Mouse (Mus musculus) heart, adult 2 months (tissue): Measurements from ENCODE around the gene 5730522E02Rik. TPM values are rescaled to one million over a fixed set of nuclear protein-coding genes. Genes with fewer than 3 reads are reported as not detected.

ENCODE experiments used
- DNase-seq, 2 experiments: peaks; one replicate each; pipeline ENCODE4 v3.0.0; 2021
- H3K27ac ChIP-seq: fragments of 200-600 bp; 2 replicates; pipeline ENCODE4 v1.8.1; 2022
- H3K27me3 ChIP-seq: fragments of 200-500 bp; 2 replicates; pipeline ENCODE4 v1.6.1; 2012; ENCODE audit warnings: mild to moderate bottlenecking, low read length, inconsistent platforms, mixed read lengths; ENCODE audit not compliant: control insufficient read depth, insufficient read depth
- H3K36me3 ChIP-seq: fragments of 200-500 bp; 2 replicates; pipeline ENCODE4 v1.6.1; 2012; ENCODE audit warnings: low read length, inconsistent platforms; ENCODE audit not compliant: control insufficient read depth, insufficient read depth
- H3K4me1 ChIP-seq: fragments of 200-500 bp; 2 replicates; pipeline ENCODE4 v1.6.1; 2011; ENCODE audit warnings: low read length; ENCODE audit not compliant: control insufficient read depth, insufficient read depth
- H3K4me3 ChIP-seq: fragments of 200-600 bp; 2 replicates; pipeline ENCODE4 v1.8.1; 2022
- H3K79me2 ChIP-seq: fragments of 200-500 bp; replicated peaks from 2 replicates; pipeline ENCODE4 v1.6.1; 2012; ENCODE audit warnings: mild to moderate bottlenecking, inconsistent platforms, low read length, moderate library complexity, mixed read lengths; ENCODE audit not compliant: control insufficient read depth, insufficient read depth
- H3K9ac ChIP-seq: fragments of 200-500 bp; 2 replicates; pipeline ENCODE4 v1.6.1; 2012; ENCODE audit warnings: low read depth, mild to moderate bottlenecking, control low read depth, inconsistent platforms, low read length, mixed read lengths
- CTCF ChIP-seq: fragments of 200-600 bp; IDR thresholded peaks from 2 replicates; pipeline ENCODE4 v1.8.1; 2022; ENCODE audit warnings: antibody characterized with exemption, mild to moderate bottlenecking, moderate library complexity
- EP300 ChIP-seq: fragments of 200-500 bp; IDR thresholded peaks from 2 replicates; pipeline ENCODE4 v1.6.1; 2011; ENCODE audit warnings: low read depth, low read length, control low read depth; ENCODE audit not compliant: insufficient read depth
- POLR2A ChIP-seq: fragments of 200-500 bp; IDR thresholded peaks from 2 replicates; pipeline ENCODE4 v1.6.1; 2011; ENCODE audit warnings: mild to moderate bottlenecking, low read depth, low read length, control low read depth; ENCODE audit not compliant: insufficient read depth
- WGBS: fragments of 180-500 bp; shearing (Covaris S2); methylation state at CpG from one replicate; pipeline ENCODE4 v1.1.7; 2018; 5-methylcytosine and 5-hydroxymethylcytosine counted together
- intact Hi-C: fragments of 180-260 bp; cut with DNase I; formaldehyde crosslinking; loops from one replicate; pipeline ENCODE4 v1.15.1; 2025
- polyA plus RNA-seq: library from polyadenylated mRNA; depleted of rRNA; stranded (reverse); fragments of >200 nt; gene quantifications from 2 replicates; pipeline ENCODE4 v1.2.3, GENCODE M21; 2012
- total RNA-seq, 2 experiments: library from RNA; stranded (reverse); gene quantifications; 2 replicates each; pipeline ENCODE4 v1.2.3; 2021

Gene 5730522E02Rik
- total and polyA plus RNA-seq, 3 experiments, result not detected

DNA sequence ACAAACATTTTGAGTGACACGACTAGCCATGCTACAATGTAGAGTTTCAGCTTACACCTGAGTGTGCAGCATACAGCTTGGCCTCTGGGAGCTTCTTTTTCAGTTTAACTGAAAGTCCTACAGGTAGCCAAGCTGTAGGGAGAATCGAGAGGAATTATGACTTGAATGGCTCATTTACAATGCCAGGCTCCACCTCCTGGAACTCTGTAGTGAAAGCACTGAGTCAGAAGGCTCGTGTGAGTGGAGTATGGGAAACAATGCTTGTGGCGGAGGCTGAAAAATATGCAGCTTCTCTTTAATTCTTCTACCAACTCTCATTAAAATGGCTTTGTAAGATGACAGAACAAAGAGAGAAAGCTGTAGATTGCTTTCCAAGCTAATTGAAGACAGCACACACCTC, 92.9 kb downstream of the 5730522E02Rik start:
- H3K9ac ChIP-seq, result no peak overlapping the region
- TF ChIP-seq CTCF (no peak), POLR2A (no peak), EP300 (no peak)
- intact Hi-C loops, result no loop called here

DNA sequence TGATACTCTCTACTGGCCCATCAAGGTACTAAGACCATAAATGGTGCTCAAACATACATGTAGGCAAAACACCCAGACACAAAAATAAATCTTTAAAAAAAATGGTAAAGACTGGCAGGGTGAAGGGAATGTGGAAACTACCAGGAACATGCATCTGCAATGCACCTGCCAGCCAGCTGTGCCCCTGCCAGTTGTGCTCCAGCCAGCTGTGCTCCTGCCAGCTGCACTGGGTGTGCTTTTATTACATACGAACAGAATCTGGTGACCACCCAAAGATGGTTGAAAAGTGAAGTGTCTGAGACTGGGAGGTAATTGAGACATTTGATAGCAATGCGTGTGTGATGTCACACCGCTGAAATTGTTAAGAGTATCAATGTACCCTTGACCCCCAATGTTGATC, 98.4 kb downstream of the 5730522E02Rik start:
- intact Hi-C loops, result no loop called here
- no peak overlapping the region for H3K4me3 ChIP-seq
- no peak overlapping the region for H3K9ac ChIP-seq
- H3K79me2 ChIP-seq, result no peaks in the 10 kb centered on the region
- no peaks in the 10 kb centered on the region for H3K36me3 ChIP-seq
- 69% methylated on average over 3 of the region's 3 CpGs for WGBS
- TF ChIP-seq POLR2A, result no peak
- TF ChIP-seq CTCF, result no peak
- TF ChIP-seq EP300, result no peak
- no peaks in the 10 kb centered on the region for H3K27me3 ChIP-seq
- no peaks in the 10 kb centered on the region for H3K4me1 ChIP-seq
- no peak overlapping the region for H3K27ac ChIP-seq
- peak; percentile 7 to 24 for DNase-seq

More for the DNA sequence above, 92.9 kb downstream of the 5730522E02Rik start:
- no peaks in the 10 kb centered on the region for H3K79me2 ChIP-seq
- 62% methylated on average over 4 of the region's 4 CpGs for WGBS
- DNase-seq, result no peak
- H3K27ac ChIP-seq, result no peak overlapping the region
- no peaks in the 10 kb centered on the region for H3K27me3 ChIP-seq
- no peaks in the 10 kb centered on the region for H3K4me1 ChIP-seq
- H3K36me3 ChIP-seq, result no peaks in the 10 kb centered on the region
- H3K4me3 ChIP-seq, result no peak overlapping the region

DNA sequence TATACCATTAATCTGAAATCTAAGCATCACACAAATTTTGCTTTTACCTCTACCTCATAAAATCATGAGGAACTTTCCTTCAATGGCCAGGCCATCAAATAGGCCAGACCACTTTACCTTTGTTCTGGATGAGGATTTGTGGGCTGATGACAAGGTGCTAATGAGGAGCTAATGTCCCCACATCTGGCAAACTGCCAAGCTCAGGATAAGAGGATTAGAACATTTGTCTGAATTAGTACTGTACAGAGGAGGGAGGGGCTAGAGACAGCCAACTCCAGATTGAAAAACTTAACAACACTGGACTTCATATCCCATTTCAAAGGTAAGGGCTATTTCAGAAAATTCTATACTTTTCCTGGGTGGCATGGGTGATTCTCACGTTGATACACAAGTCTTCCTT, 101.9 kb downstream of the 5730522E02Rik start:
- Histone ChIP-seq H3K4me1 (no peaks in the 10 kb centered on the region), H3K27ac (no peak overlapping the region), H3K4me3 (no peak overlapping the region), H3K27me3 (no peaks in the 10 kb centered on the region), H3K9ac (no peak overlapping the region), H3K79me2 (no peaks in the 10 kb centered on the region), H3K36me3 (no peaks in the 10 kb centered on the region)
- TF ChIP-seq CTCF (no peak), POLR2A (no peak), EP300 (no peak)
- DNase-seq, result no peak
- 64% methylated on average over 1 of the region's 1 CpGs for WGBS
- intact Hi-C loops, result no loop called here

DNA sequence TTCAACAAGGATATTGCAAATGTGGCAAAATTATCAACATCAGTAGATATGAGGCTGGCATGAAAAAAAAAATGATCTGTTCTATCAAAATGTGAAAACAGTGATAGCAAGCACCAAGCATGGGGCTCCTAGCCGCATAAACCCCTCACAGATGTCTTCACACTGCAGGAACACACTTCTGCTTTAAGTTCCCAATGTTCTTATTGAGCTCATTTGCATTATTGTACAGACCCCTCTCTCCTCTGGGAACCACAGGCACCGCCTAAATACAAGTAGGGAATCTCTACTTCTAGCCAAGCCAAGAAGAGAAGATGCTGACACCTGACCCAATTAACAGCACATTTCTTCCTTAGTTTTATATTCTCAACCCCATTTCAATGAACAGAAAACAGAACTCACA, 105.9 kb downstream of the 5730522E02Rik start:
- DNase-seq, result no peak
- 80% methylated on average over 2 of the region's 2 CpGs for WGBS
- intact Hi-C loops, result no loop called here
- Histone ChIP-seq H3K36me3 (no peaks in the 10 kb centered on the region), H3K4me3 (no peak overlapping the region), H3K27ac (no peak overlapping the region), H3K79me2 (no peaks in the 10 kb centered on the region), H3K9ac (no peak overlapping the region), H3K4me1 (no peaks in the 10 kb centered on the region), H3K27me3 (no peaks in the 10 kb centered on the region)
- TF ChIP-seq CTCF (no peak), EP300 (no peak), POLR2A (no peak)

DNA sequence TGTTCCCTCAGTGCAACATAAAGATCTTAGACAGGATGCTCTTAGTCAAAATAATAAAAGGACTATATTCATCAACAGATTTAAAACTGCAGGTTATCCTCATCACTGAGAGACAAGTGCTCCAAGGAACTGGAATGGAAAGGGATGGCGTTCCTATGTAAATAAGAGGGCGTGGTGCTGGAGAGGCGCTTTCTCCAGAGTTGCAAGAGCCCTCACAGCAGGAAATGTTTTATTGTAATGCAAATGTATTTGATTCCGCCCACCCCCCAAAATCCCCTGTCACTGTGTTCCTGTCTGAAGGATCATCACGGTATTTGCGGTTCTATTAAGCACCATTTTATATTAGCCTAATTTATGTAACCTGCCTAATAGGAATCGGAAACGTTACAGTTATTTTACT, 106.9 kb downstream of the 5730522E02Rik start:
- Histone ChIP-seq H3K36me3 (no peaks in the 10 kb centered on the region), H3K4me3 (no peak overlapping the region), H3K27ac (no peak overlapping the region), H3K27me3 (no peaks in the 10 kb centered on the region), H3K79me2 (no peaks in the 10 kb centered on the region), H3K9ac (no peak overlapping the region), H3K4me1 (no peaks in the 10 kb centered on the region)
- no peak for TF ChIP-seq CTCF
- no peak for TF ChIP-seq POLR2A
- no peak for TF ChIP-seq EP300
- WGBS, result 10% methylated on average over 8 of the region's 8 CpGs
- no peak for DNase-seq
- intact Hi-C loops, result no loop called here

DNA sequence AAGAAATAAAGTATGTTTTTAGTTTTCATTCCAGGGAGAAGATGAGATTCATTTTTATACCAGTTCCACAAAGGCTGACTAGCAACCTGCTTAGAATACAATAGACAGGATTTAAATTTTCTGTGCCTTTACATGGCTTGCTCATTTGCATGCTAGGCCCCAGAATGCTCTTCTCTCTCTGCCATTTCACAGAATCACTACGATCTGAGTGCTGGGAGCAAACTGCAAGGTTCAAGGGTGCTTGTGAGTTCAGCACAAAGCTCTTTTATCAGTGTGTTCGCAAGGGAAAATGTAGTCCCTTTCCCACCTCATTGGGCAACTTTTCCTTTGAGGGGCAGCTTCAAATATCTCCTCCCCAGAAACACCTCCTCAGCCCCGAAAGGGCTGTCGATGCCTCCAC, 107.7 kb downstream of the 5730522E02Rik start:
- 42% methylated on average over 4 of the region's 4 CpGs for WGBS
- Histone ChIP-seq H3K4me3 (no peak overlapping the region), H3K36me3 (no peaks in the 10 kb centered on the region), H3K79me2 (no peaks in the 10 kb centered on the region), H3K9ac (no peak overlapping the region), H3K4me1 (no peaks in the 10 kb centered on the region), H3K27me3 (no peaks in the 10 kb centered on the region), H3K27ac (no peak overlapping the region)
- TF ChIP-seq CTCF (no peak), POLR2A (no peak), EP300 (no peak)
- intact Hi-C loops, result no loop called here
- DNase-seq, result no peak

DNA sequence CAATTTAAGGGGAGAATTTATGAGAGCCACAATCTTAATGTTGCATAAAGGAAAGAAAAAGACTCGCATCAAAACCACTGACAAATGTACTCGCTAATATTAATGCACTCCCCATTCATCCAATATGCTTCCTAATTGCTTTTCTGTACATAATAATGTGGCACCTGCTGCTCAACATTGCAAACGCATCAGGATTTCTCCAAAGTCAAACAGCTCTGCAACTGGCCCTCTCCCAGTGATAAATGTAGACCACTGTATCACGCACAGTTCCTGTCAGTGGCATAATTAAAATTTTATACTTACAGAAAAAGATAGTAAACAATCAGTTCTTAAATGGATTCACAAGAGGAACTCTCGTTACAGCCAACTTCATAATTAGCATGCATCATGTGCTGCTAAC, 110.5 kb downstream of the 5730522E02Rik start:
- intact Hi-C loops, result no loop called here
- Histone ChIP-seq H3K4me3 (no peak overlapping the region), H3K4me1 (no peaks in the 10 kb centered on the region), H3K27ac (no peak overlapping the region), H3K27me3 (no peaks in the 10 kb centered on the region), H3K79me2 (no peaks in the 10 kb centered on the region), H3K9ac (no peak overlapping the region), H3K36me3 (no peaks in the 10 kb centered on the region)
- no peak for TF ChIP-seq POLR2A
- no peak for TF ChIP-seq CTCF
- no peak for TF ChIP-seq EP300
- no peak for DNase-seq
- 86% methylated on average over 5 of the region's 5 CpGs for WGBS
